9 mouse cellular contexts compared by ENCODE assay signal in genomic region chr9:61697959-61698358, GRCm38 (mm10).
A peak's percentile ranks its signal among the peaks of the same experiment; 100 is the strongest.
DNase-seq lines count a peak whose midpoint lies in the region; ATAC-seq lines count a peak whose summit lies in the region.
"Had no signal": no experiment of that assay in that cellular context is flagged by ENCODE, and none has a peak within 500 bp of the region (broad histone marks: within the 10 kb centered on the region; RNA-seq: fewer than 3 reads in every experiment).

No protein-coding gene starts in this region.

- H3K9ac ChIP-seq in forebrain, embryonic 16.5 days (replicated peaks; ENCODE audit: low read depth, low read length): no peak overlapping the region
- H3K9ac ChIP-seq in kidney, embryonic 14.5 days (ENCODE audit: low read depth, low read length): no peak overlapping the region
- no peak overlapping the region for H3K9ac ChIP-seq in liver, embryonic 11.5 days (ENCODE audit: low read depth, low read length)
- H3K9ac ChIP-seq: hindbrain, embryonic 15.5 days had no signal

- H3K27ac ChIP-seq in forebrain, embryonic 16.5 days (ENCODE audit: low read length): no peak overlapping the region
- H3K27ac ChIP-seq in kidney, embryonic 14.5 days (ENCODE audit: low read depth, low read length): no peak overlapping the region
- no peak overlapping the region for H3K27ac ChIP-seq in liver, embryonic 11.5 days (ENCODE audit: low read depth, low read length)
- H3K27ac ChIP-seq: hindbrain, embryonic 15.5 days had no signal

- peak; percentile 36 for DNase-seq in 3134 (ENCODE audit: extremely low read depth, insufficient read length, low spot score)
- DNase-seq in CD8-positive naive resting alpha-beta T cell, adult 2 months (ENCODE audit: low read depth in 2 of 2, low spot score in 2 of 2): peak; percentile 81 to 85
- DNase-seq in c-Kit-positive CD71-positive TER-119-negative erythroid progenitor cells, embryonic 14.5 days (ENCODE audit: low read depth): peak; percentile 11
- DNase-seq in liver, embryonic 11.5 days (ENCODE audit: low spot score): peak; percentile 70
- DNase-seq in right cerebral cortex, postnatal 14 days: peak; percentile 75

- H3K4me3 ChIP-seq in forebrain, embryonic 16.5 days (replicated peaks; ENCODE audit: low read length): no peak overlapping the region
- no peak overlapping the region for H3K4me3 ChIP-seq in kidney, embryonic 14.5 days (ENCODE audit: low read length)
- no peak overlapping the region for H3K4me3 ChIP-seq in liver, embryonic 11.5 days (ENCODE audit: low read depth, low read length)
- H3K4me3 ChIP-seq: hindbrain, embryonic 15.5 days had no signal

- H3K4me2 ChIP-seq in forebrain, embryonic 16.5 days (ENCODE audit: low read length): no peak overlapping the region
- H3K4me2 ChIP-seq in kidney, embryonic 14.5 days (replicated peaks; ENCODE audit: low read depth, low read length): no peak overlapping the region
- H3K4me2 ChIP-seq in liver, embryonic 11.5 days: no peak overlapping the region
- H3K4me2 ChIP-seq: hindbrain, embryonic 15.5 days had no signal

- H3K27me3 ChIP-seq in forebrain, embryonic 16.5 days (replicated peaks; ENCODE audit: control insufficient read depth, insufficient read depth, low read length): no peaks in the 10 kb centered on the region; the same call in 1 of the 2 replicates
- peaks cover 15% of the 10 kb centered on the region; the same call in 1 of the 2 replicates for H3K27me3 ChIP-seq in kidney, embryonic 14.5 days (ENCODE audit: control insufficient read depth, insufficient read depth, low read length)
- peaks cover 24% of the 10 kb centered on the region for H3K27me3 ChIP-seq in liver, embryonic 11.5 days (replicated peaks; ENCODE audit: control insufficient read depth, insufficient read depth, low read length)

- WGBS in forebrain, embryonic 16.5 days: 10% methylated on average over 11 of the region's 11 CpGs
- 16% methylated on average over 11 of the region's 11 CpGs for WGBS in kidney, embryonic 14.5 days
- WGBS in liver, embryonic 11.5 days: 16% methylated on average over 11 of the region's 11 CpGs

- ATAC-seq in forebrain, embryonic 16.5 days: peak; percentile 54
- 0 out of 2 replicates have a peak, but pooled peaks have one; percentile 28 for ATAC-seq in kidney, embryonic 14.5 days (ENCODE audit: low FRiP score, low TSS enrichment)
- ATAC-seq in liver, embryonic 11.5 days (replicated peaks; ENCODE audit: low FRiP score): no peak
- no peak for ATAC-seq in erythroblast, adult 5-6 weeks (replicated peaks; ENCODE audit: low FRiP score, poor library complexity, severe bottlenecking)

- H3K36me3 ChIP-seq in forebrain, embryonic 16.5 days (ENCODE audit: control insufficient read depth, insufficient read depth): no peaks in the 10 kb centered on the region
- no peaks in the 10 kb centered on the region for H3K36me3 ChIP-seq in kidney, embryonic 14.5 days (ENCODE audit: control insufficient read depth, insufficient read depth, low read length)
- H3K36me3 ChIP-seq in liver, embryonic 11.5 days (ENCODE audit: control insufficient read depth, insufficient read depth, low read length): no peaks in the 10 kb centered on the region
- H3K36me3 ChIP-seq: hindbrain, embryonic 15.5 days had no signal

- H3K4me1 ChIP-seq in forebrain, embryonic 16.5 days (replicated peaks; ENCODE audit: control insufficient read depth, insufficient read depth, low read length): peaks cover 26% of the 10 kb centered on the region
- H3K4me1 ChIP-seq in kidney, embryonic 14.5 days (ENCODE audit: control insufficient read depth, insufficient read depth, low read length): peaks cover 11% of the 10 kb centered on the region
- H3K4me1 ChIP-seq in liver, embryonic 11.5 days (replicated peaks; ENCODE audit: control insufficient read depth, insufficient read depth, low read length): peaks cover 7% of the 10 kb centered on the region; the same call in 1 of the 2 replicates

- no peaks in the 10 kb centered on the region for H3K9me3 ChIP-seq in forebrain, embryonic 16.5 days (ENCODE audit: control insufficient read depth, low read length)
- no peaks in the 10 kb centered on the region for H3K9me3 ChIP-seq in kidney, embryonic 14.5 days (ENCODE audit: control insufficient read depth, low read length)
- no peaks in the 10 kb centered on the region for H3K9me3 ChIP-seq in liver, embryonic 11.5 days (ENCODE audit: control insufficient read depth, low read length)
- H3K9me3 ChIP-seq: hindbrain, embryonic 15.5 days had no signal

Comparison
In these comparisons a context has a peak if more than half of its experiments do, and no peak if none do; other contexts are left out.
1. DNase-seq: peak in every context shown above with its lines; median percentile 83 in CD8-positive naive resting alpha-beta T cell, adult 2 months; 75 in right cerebral cortex, postnatal 14 days; 70 in liver, embryonic 11.5 days; 36 in 3134; 11 in c-Kit-positive CD71-positive TER-119-negative erythroid progenitor cells, embryonic 14.5 days.
2. ATAC-seq: peak in forebrain, embryonic 16.5 days (single experiment) and kidney, embryonic 14.5 days (single experiment); none in liver, embryonic 11.5 days (single experiment) and erythroblast, adult 5-6 weeks (single experiment).